ENCODE assay signal across 9 mouse cellular contexts in the genomic region with DNA sequence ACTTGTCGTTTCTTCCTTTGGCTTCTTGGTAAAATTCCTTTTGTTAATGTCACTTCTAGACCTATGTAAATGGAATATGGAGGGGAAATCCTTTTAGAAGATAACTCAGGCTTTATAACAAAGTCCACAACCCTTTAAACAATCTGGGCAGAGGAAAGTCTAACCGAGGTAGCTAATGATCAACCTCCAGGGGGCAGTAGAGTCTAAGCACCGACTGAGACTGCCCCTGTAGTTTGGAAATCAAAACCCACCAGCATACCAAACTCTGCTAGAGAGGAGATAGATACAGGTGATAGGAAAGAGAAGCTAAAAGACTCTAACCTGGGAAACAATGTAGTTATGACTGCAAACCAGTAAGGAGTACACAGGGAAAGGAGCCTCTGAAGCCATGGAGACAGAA.
DNase-seq lines count a peak whose midpoint lies in the region; ATAC-seq and TF ChIP-seq lines count a peak whose summit lies in the region.
"Had no signal": no experiment of that assay in that cellular context is flagged by ENCODE, and none has a peak within 500 bp of the region (broad histone marks: within the 10 kb centered on the region; RNA-seq: fewer than 3 reads in every experiment).

No protein-coding gene starts in this region.

- WGBS in forebrain, embryonic 14.5 days, result 13% methylated on average over 3 of the region's 3 CpGs
- WGBS in forebrain, embryonic 12.5 days, result 14% methylated on average over 3 of the region's 3 CpGs

- no peak for ATAC-seq in forebrain, embryonic 14.5 days
- no peak for ATAC-seq in forebrain, embryonic 12.5 days (ENCODE audit: low FRiP score)
- ATAC-seq in megakaryocyte progenitor cell, adult 5-6 weeks (replicated peaks; ENCODE audit: poor library complexity), result peak; percentile 96

- peak; percentile 76 for DNase-seq in forebrain, embryonic 14.5 days (ENCODE audit: low spot score)
- peak; percentile 49 for DNase-seq in ovary, postnatal 14 days (ENCODE audit: low spot score)
- no peak for DNase-seq in ovary, postnatal 36 days (ENCODE audit: low spot score)
- DNase-seq in brain, embryonic 14.5 days (ENCODE audit: low read depth), result peak; percentile 75
- peak; percentile 41 to 53 for DNase-seq in kidney, postnatal 36 days
- DNase-seq in spleen, adult 12 weeks (ENCODE audit: low spot score), result no peak

- peak; percentile 75; the same call in 1 of the 2 replicates for TF ChIP-seq CTCF in brain, embryonic 14.5 days (IDR thresholded peaks at IDR 0.05; ENCODE audit: borderline replicate concordance, extremely low read depth, insufficient read depth, insufficient read length)

- H3K9me3 ChIP-seq in forebrain, embryonic 14.5 days (replicated peaks; ENCODE audit: control insufficient read depth, low read length), result no peaks in the 10 kb centered on the region
- H3K9me3 ChIP-seq in forebrain, embryonic 12.5 days, result no peaks in the 10 kb centered on the region
- H3K9me3 ChIP-seq: midbrain, embryonic 12.5 days had no signal

- no peak overlapping the region for H3K9ac ChIP-seq in forebrain, embryonic 14.5 days (ENCODE audit: low read length)
- no peak overlapping the region for H3K9ac ChIP-seq in forebrain, embryonic 12.5 days
- H3K9ac ChIP-seq: midbrain, embryonic 12.5 days had no signal

- no peak for TF ChIP-seq POLR2A in brain, embryonic 14.5 days (IDR thresholded peaks at IDR 0.05; ENCODE audit: borderline replicate concordance, extremely low read depth, insufficient read depth, insufficient read length, poor library complexity, severe bottlenecking)

- no peaks in the 10 kb centered on the region for H3K4me1 ChIP-seq in forebrain, embryonic 14.5 days (ENCODE audit: control insufficient read depth, insufficient read depth, low read length)
- H3K4me1 ChIP-seq in forebrain, embryonic 12.5 days, result no peaks in the 10 kb centered on the region
- H3K4me1 ChIP-seq: midbrain, embryonic 12.5 days had no signal

- H3K36me3 ChIP-seq in forebrain, embryonic 14.5 days (ENCODE audit: control insufficient read depth, insufficient read depth, low read length), result no peaks in the 10 kb centered on the region
- no peaks in the 10 kb centered on the region for H3K36me3 ChIP-seq in forebrain, embryonic 12.5 days (replicated peaks)
- H3K36me3 ChIP-seq: midbrain, embryonic 12.5 days had no signal

- no peak overlapping the region for H3K27ac ChIP-seq in forebrain, embryonic 14.5 days (ENCODE audit: low read depth, low read length)
- no peak overlapping the region for H3K27ac ChIP-seq in forebrain, embryonic 12.5 days
- H3K27ac ChIP-seq: midbrain, embryonic 12.5 days had no signal

- no peak overlapping the region for H3K4me2 ChIP-seq in forebrain, embryonic 14.5 days (ENCODE audit: low read length)
- H3K4me2 ChIP-seq in forebrain, embryonic 12.5 days, result no peak overlapping the region
- H3K4me2 ChIP-seq: midbrain, embryonic 12.5 days had no signal

- H3K27me3 ChIP-seq in forebrain, embryonic 14.5 days (replicated peaks; ENCODE audit: control insufficient read depth, insufficient read depth, low read length), result no peaks in the 10 kb centered on the region
- no peaks in the 10 kb centered on the region for H3K27me3 ChIP-seq in forebrain, embryonic 12.5 days
- H3K27me3 ChIP-seq: midbrain, embryonic 12.5 days had no signal

- no peak overlapping the region for H3K4me3 ChIP-seq in forebrain, embryonic 14.5 days (ENCODE audit: low read depth, low read length)
- no peak overlapping the region for H3K4me3 ChIP-seq in forebrain, embryonic 12.5 days (replicated peaks)
- H3K4me3 ChIP-seq: midbrain, embryonic 12.5 days had no signal

Comparison
In these comparisons a context has a peak if more than half of its experiments do, and no peak if none do; other contexts are left out.
1. DNase-seq: peak in forebrain, embryonic 14.5 days (single experiment), ovary, postnatal 14 days (single experiment), brain, embryonic 14.5 days (single experiment) and kidney, postnatal 36 days (2 of 2); none in ovary, postnatal 36 days (single experiment) and spleen, adult 12 weeks (single experiment).